Mouse (Mus musculus) adrenal gland, postnatal 14 days (tissue): ENCODE data around the gene Adat1. TPM values are rescaled to one million over a fixed set of nuclear protein-coding genes. Genes with fewer than 3 reads are reported as not detected.

Experiments used
- DNase-seq: peaks from one replicate; pipeline ENCODE4 v3.0.0; 2021; ENCODE audit warnings: mixed read lengths
- long read RNA-seq, 2 experiments: library from polyadenylated mRNA; stranded (forward); transcript quantifications; one replicate each; pipeline ENCODE4 v2.0.0; 2021
- total RNA-seq: library from RNA; stranded (reverse); gene quantifications from 2 replicates; pipeline ENCODE4 v1.2.3, GENCODE M21; 2021

Adat1 gene
- total RNA-seq: 3.1 and 4.1 TPM in 2 replicates
- long read RNA-seq, experiment 1, partial matches to known transcripts: 0 of 4 reads
- long read RNA-seq, experiment 1, other reads (novel, unspliced or antisense): 4 of 4 reads
- long read RNA-seq, experiment 2, partial matches to known transcripts: 3 of 15 reads
- long read RNA-seq, experiment 2, other reads (novel, unspliced or antisense): 8 of 15 reads

DNA sequence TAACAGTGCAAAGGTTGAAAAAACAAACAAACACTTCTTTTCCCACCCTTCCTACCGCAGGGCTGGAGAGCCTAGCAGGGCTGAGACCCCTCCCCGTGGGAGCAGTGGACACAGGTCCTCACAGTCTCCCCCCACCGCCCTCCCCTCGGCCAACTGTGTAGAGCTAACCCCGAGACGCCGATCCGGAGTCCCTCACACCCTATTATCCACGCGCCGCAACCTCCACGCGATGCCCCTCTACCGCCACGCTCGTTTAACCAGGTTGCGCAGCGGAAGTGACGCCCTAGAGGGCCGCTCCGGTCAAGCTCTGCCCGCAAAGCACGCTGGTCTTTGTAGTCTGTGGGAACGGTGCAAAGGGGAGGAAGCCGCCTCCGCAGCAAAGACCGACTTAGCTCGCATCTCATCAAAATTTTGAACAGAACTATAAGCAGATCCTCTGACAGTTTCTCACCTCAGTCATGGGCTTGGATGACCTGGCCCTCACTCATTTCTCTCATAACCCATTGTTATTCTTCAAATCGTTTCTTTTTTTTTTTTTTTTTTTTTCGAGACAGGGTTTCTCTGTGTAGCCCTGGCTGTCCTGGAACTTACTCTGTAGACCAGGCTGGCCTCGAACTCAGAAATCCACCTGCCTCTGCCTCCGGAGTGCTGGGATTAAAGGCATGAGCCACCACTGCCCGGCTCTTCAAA is at the start of gene Adat1:
Gene Adat1, minus strand, starts transcription at position 290 of the 690 bp plus-strand sequence.
- DNase-seq: peak; percentile 93

DNA sequence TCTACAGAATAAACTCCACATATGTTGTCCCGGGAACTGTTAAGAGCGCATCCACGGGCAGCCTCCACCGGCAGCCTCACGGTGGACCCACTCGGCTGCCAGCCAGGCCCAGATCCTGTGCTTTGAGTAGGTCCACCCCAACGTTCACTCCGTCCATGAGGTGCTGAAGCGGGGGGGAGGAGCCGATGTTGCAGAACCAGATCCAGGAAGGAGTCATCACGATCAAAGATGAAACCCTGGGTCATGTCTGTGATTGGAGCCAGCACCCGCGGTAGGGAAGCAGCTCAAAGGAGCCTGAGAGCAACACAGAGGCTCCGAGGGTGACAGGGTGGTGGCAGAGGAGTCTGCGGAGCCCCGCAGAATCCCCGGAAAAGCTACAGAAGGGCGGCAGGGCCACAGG is 45.4 kb upstream of the Adat1 start:
- no peak for DNase-seq

DNA sequence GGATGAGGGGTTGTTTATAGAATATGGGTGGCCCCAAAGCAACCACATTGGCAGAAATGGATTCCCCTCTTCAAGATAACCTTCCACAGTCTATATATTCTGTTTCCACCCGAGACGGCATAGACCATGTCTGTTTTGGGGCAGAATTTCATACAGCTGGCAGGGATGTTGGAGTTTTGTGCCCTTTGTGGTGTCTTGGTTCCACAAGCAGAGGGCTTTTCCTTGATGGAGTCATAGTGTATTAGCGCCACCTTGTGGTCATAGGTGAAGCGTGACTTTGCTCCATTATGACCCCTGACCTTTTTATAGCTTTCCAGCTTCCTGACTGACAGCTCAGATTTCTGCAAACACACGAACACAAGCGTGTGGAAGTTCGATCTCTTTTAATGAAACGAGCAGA is 42.5 kb upstream of the Adat1 start:
- DNase-seq: peak; percentile 62

DNA sequence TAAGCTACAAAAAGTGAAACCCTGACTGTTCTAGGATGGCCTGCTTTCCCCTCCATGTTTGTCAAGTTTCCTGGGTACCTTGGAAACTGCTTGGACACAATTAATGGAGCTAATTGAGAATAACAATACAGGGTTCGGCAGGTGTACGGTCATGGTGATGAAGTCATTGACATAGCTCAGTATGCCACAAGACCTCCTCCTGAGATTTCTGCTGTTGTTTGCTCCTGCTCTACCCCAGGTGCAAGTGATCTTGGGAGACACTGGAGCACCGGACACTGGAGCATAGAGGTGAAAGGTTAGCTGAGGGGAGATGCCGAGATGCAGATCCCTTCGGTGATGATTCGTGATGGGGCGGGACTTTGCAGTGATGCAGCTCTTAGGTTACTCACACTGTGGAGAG is 41.0 kb upstream of the Adat1 start:
- DNase-seq: no peak

DNA sequence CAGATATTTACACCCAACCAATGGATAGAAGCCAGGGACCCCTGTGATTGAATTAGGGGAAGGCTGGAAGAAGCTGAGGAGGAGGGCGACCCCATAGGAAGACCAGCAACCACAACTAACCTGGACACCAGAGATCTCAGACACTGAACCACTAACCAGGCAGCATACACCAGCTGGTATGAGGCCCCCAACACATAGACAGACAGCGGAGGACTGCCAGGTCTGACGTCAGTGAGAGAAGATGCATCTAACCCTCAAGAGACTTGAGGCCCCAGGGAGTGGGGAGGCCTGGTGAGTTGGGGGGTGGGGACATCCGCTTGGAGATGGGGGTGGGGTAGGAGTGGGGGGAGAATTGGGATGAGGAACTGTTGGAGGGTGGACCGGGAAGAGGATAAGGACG is 38.6 kb upstream of the Adat1 start:
- no peak for DNase-seq

DNA sequence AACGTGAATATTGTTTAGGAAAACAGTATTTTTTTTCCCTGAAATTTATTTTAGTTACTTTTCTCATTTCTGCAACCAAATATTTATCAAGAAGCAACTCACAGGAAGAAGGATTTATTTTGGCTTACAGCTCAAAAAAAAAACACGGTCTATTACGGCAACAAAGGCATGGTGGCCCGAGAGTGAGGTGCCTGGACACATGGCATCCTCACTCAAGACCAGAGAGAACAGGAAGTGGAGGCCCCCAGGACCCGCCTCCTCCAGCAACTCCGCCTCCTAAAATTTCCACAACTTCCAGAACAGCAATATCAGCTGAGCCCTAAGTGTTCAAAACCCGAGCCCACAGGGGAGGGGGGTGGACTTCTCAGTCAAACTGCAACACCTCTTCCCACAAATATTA is 37.4 kb upstream of the Adat1 start:
- DNase-seq: no peak

DNA sequence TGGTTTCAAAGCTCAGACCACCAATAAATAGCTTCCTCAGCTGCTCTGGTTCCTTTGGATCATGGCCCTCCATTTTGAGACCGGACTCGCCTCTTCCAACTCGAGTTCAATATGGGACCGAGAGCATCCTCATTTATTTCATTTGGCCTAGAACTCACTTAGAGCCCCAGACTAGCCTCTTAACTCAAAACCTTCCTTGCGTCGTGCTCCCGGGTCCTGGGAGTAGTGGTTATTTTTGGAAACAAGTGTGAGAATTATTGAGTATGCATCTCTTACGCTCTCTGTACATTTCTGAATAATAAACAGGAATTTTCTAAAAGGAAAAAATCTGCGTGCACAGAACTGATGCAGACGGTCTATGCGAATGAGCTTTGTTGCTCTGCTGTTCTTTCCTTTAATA is 22.8 kb upstream of the Adat1 start, which contains the start of gene Gm6793:
Gene Gm6793, minus strand, starts transcription at position 101 of the 400 bp plus-strand sequence.
- no peak for DNase-seq

DNA sequence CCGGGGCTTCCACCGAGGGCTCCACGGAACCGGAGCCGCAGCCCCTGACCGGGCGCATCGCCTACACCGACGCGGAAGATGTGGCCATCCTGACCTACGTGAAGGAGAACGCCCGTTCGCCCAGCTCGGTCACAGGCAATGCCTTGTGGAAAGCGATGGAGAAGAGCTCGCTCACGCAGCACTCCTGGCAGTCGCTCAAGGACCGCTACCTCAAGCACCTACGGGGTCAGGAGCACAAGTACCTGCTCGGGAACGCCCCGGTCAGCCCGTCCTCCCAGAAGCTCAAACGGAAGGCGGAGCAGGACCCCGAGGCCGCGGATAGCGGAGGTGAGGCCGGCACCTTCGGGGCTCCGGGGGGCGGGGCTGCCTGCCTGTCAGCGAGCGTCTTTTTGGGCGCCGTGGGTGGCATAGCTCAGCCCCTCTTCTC is 19.7 kb upstream of the Adat1 start:
- peak; percentile 65 for DNase-seq

DNA sequence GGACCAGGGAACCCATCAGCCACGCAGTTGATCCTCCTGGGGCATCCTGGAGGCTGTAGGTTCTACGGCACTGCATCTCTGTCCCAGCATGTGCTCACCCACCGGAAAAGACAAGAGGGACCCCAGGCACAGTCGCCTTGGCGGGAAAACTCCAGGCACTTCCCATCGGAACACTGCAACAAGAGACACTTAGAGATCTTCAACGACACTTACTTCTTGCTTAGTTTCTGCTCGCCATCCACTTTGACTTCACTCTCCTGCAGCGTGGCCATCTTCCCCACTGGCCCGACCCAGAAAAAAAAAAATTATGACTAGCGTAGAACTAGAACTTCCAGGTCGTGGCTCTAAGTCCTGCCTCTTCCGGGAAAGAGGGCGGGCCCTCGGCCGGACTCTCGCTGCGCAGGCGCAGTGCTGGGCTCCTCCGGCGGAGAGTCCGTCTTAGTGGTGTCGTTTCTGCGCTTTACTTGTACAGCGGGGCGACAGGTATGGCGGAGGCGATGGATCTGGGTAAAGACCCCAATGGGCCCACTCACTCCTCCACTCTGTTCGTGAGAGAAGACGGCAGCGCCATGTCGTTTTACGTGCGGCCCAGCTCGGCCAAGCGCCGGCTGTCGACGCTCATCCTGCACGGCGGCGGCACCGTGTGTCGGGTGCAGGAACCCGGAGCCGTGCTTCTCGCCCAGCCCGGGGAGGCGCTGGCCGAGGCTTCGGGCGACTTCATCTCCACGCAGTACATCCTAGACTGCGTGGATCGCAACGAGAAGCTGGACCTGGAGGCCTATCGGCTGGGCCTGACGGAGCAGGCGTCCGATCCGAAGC is 19.1 kb upstream of the Adat1 start, which contains the start of the genes Kars and Terf2ip:
Gene Kars, minus strand, starts transcription at position 327 of the 819 bp plus-strand sequence.
Gene Terf2ip, plus strand, starts transcription at position 402 of the 819 bp plus-strand sequence.
- DNase-seq: peak; percentile 96

DNA sequence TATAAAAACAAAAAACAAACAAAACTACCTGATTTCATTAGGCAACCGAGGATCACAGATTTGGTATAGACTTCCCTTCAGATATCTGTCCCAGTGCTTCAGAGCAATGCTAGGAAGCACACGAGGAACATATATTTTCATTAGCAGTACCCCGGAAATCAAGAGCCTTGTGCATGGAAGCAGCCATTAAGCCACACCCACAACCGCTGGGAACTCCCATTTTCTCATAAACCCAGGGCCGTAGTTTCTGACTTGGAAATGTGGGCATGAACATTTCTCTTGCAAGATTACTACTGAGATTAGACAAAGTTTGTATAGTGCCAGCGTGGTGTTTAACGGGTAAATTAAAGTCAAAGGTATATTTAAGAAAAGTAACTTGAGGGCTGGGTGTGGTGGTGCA is 17.5 kb upstream of the Adat1 start:
- no peak for DNase-seq

DNA sequence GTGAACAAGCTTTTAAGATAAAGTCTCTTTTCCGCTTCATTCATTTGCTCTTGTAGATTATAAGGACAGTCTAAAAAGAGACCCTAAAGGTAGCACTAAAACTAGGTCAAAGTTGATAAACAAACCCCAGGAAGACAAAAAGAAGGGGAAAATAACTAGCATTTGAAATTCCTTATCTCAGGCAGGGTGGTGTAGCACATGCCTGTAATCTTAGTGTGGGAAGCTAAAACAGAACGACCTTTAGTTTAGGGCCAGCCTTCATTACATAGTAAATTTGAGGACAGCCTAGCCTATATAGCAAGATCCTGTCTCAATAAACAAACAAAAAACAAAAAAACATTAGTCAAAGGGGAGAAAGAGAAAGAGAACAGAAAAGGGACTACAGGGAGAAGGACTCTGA is 15.6 kb upstream of the Adat1 start:
- DNase-seq: no peak

DNA sequence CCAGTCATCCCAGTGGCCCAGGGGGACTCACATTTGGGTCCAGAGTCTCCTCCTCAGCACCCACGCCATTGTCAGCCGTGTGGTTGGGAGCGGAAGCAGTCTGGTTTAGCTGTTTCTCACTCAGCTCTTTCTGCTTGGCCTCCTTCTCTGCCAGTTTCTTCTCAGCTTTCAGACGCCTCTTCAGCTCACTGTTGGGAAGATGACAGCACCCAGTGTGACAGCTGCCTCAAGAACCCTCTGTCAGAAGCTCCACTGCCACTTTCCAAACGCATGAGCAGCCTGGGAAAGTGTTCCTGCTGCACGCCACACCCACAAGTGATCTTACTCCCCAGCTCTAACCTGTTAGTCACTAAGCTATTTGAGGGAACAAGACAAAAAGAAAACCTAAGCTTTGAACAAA is 13.5 kb upstream of the Adat1 start:
- no peak for DNase-seq

DNA sequence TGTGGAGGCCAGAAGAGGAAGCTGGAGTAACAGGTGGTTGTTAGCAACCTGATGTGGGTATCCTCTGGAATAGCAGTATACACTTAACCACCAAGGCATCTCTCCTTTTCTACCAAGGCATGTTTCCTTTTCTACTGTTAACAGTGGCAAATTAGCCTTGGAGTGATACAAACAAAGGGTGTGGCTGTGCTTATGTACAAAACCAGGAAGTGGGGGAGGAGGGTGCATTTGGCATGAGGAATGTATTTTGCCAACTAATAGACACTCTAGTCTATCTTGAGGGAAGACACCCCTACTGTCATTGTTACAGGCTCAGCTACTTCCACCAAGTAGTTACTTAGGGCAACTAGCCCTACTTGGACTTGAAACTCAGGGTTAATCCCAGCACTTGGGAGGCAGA is 12.7 kb upstream of the Adat1 start:
- no peak for DNase-seq

DNA sequence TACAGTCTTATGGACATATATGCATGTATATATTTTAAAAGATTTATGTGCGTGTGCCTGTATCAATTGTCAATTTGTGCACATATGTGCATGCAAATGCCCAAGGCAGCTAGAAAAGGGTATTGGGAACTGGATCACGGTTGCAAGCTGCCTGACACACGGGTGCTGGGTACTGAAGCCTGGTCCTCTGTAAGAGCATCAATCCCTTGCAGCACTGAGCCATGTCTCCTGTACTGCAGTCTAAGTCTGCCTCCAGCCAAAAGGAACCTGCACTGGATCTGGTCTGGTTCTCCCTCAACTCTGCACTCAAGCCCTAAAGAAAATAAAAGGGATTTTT is 569 bp upstream of the Adat1 start:
- no peak for DNase-seq

DNA sequence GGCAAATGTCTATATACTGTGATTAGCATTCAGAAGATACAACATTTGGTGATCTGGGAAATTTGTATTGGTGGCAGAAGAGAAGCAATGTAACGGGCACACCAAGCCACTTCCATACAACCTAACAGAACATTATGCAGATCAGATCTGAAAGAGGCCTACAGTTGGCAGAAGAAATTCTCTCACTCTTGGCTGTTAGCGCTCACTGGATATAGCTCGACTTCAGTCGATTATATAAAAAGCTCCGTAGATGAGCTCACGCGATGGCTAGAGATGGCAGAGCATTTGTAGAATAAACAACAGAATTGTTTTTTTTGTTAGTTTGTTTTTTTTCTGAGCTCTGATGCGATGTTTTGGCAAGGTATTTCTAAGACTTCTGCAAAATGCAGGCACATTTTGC is 824 bp downstream of the Adat1 start:
- DNase-seq: no peak

DNA sequence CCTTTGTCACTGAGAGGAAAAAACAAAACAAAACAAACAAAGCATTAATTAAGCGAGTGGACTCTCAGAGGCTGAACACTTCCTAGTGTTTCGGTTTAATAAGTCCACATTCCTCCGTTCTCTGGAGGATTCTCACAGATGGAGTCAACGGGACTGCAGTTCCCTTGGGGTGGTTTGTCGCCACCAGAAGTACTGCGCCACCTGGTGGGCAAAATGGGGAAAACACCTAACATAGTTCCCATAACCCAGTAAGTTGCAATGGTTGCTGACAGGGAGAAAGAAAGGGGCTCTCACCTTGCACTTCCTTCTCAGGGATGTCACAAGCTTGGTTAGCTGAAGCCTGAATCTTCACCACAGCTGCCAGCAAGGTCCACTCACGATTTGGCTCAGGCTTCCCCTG is 2.2 kb downstream of the Adat1 start:
- peak; percentile 89 for DNase-seq

DNA sequence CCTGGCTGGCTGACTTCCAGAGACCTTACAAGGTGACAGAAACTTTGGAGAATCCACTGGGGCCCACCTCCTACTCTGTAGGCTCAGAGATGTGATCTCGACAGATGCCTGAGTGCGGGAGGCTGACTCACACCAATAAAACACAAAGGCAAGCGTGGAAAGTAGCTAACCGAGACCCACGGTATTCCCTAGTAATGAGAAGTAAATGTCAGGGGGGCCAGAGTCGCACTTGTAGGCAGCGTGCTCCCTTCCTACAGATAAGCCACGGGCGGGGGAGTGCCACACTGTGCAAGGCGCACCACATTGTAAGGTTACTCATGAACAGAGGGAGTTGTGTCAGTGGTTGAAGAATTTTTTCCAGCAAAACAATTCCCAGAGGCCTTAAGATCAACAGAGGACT is 7.6 kb downstream of the Adat1 start:
- no peak for DNase-seq

DNA sequence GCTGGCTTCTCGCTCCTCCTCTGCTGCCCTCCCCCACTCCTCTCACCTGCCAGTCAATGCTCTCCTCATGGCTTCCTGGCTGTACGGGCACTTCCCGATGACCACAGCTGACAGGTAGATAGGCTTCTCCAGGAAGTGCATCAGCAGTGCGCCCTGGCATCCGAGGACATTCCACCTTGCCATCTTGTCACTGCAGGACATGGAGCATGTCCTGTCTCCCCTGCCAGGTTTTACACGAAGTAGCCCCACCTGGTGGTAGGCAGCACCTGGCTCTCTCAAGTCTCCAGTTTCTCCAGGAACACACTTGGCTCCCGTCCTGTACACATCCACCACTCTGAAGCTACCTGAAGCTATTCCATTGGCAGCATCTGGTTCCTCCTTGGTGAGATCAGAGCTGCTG is 10.0 kb downstream of the Adat1 start:
- DNase-seq: no peak

DNA sequence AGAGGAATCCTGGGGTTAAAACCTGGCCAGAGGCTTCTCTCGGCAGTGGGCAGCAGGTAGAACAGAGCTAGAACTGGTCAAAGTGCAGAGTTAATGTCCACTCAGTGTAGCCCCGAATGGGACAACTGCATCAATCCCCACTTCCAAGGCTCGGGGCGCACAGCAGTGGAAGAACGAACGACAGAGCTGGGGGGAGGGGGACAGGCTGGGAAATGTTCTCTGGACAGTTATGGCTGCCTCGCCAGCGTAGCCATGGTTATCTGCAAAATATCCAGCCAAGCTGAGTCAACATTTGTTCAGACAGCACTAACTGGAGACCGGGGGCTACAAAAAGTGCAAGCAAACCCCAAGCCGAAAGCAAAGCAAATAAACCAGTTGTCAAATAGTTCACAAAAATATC is 14.0 kb downstream of the Adat1 start:
- no peak for DNase-seq

DNA sequence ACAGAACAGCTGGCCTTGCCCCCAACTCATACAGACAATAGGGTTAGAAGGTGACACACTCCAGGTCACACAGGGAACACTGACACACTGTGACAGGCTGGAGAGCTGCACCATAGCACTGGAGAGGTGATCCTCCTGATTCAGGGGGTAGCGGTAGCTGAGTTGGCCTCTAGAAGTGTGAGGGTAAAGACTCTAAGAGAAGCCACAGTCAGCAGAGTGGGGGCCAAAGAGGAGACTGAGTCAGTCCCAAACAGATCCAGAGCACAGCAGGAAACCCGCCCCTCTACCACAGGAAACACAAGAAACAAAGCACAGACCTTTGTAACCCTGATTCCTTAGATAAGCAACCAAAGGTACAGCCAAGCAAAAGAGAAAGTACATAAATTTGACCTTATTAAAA is 15.8 kb downstream of the Adat1 start:
- no peak for DNase-seq

DNA sequence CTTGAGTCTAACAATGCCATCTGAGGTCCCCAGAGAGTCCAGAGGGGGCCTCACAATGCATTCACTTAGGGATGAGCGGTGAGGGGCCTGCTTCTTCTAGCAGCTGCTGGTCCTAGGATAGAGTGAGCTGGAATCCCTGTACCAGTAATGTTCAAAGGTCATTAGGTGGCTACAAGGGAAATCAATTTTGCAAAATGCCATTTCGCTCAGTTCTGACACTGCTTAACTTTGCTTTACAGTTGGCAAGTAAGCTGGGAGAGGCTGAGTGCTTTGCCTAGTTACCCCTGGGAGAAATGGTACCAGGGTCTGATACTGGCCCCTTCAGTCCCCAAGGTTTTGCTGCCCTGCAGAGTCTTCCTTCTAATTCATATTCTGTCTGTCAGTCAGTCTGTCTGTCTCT is 16.4 kb downstream of the Adat1 start:
- DNase-seq: no peak

DNA sequence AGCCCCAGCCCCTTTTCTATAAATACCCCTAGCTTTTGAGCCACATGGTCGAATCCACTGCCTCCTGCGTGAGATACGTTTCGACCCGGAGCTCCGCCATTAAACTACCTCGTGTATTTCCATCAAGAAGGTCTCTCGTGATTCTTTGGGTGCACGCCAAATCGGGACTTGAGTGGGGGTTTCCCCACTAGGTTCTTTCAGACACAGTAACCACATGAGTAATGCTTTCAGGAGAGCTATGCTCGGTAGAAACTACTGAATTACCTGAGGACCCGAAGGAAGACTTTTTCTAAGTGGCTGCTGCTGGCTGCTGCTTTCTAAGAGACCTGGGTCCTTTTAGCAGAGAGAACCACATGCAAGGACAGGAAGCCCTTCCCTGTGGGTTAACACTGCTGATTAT is 18.0 kb downstream of the Adat1 start:
- DNase-seq: no peak

DNA sequence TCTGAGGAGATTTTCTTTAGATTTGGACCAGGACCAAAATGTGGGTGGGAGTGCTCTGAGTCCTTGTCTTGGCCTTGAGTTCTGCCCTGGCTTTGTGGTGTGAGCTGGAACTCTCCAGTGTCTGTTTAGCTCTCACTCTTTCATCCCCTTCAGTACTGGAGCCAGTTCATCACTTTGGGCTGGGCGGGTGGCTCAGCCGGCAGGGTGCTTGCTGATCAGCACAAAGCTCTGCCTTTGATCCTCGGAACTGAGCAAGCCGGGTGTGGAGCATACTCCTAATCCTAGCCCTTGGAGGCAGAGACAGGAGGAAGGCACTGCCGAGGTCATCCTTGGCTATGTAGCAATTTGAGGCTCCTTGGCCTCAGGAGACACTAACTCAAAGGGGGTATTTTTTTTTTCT is 23.1 kb downstream of the Adat1 start:
- DNase-seq: no peak
